Mouse (Mus musculus) heart, adult 2 months (tissue): ENCODE measurements at regions not wholly inside any gene's neighbourhood (a gene's known extent, or its start where the extent isn't known, plus 50 kb on each side); places are given as distances from the start of the nearest gene placed in this dataset.

Source experiments
- DNase-seq, 2 experiments: peaks; one replicate each; pipeline ENCODE4 v3.0.0; 2021
- H3K27ac ChIP-seq: fragments of 200-600 bp; 2 replicates; pipeline ENCODE4 v1.8.1; 2022
- H3K27me3 ChIP-seq: fragments of 200-500 bp; 2 replicates; pipeline ENCODE4 v1.6.1; 2012; ENCODE audit warnings: mild to moderate bottlenecking, low read length, inconsistent platforms, mixed read lengths; ENCODE audit not compliant: control insufficient read depth, insufficient read depth
- H3K36me3 ChIP-seq: fragments of 200-500 bp; 2 replicates; pipeline ENCODE4 v1.6.1; 2012; ENCODE audit warnings: low read length, inconsistent platforms; ENCODE audit not compliant: control insufficient read depth, insufficient read depth
- H3K4me1 ChIP-seq: fragments of 200-500 bp; 2 replicates; pipeline ENCODE4 v1.6.1; 2011; ENCODE audit warnings: low read length; ENCODE audit not compliant: control insufficient read depth, insufficient read depth
- H3K4me3 ChIP-seq: fragments of 200-600 bp; 2 replicates; pipeline ENCODE4 v1.8.1; 2022
- H3K79me2 ChIP-seq: fragments of 200-500 bp; replicated peaks from 2 replicates; pipeline ENCODE4 v1.6.1; 2012; ENCODE audit warnings: mild to moderate bottlenecking, inconsistent platforms, low read length, moderate library complexity, mixed read lengths; ENCODE audit not compliant: control insufficient read depth, insufficient read depth
- H3K9ac ChIP-seq: fragments of 200-500 bp; 2 replicates; pipeline ENCODE4 v1.6.1; 2012; ENCODE audit warnings: low read depth, mild to moderate bottlenecking, control low read depth, inconsistent platforms, low read length, mixed read lengths
- CTCF ChIP-seq: fragments of 200-600 bp; IDR thresholded peaks from 2 replicates; pipeline ENCODE4 v1.8.1; 2022; ENCODE audit warnings: antibody characterized with exemption, mild to moderate bottlenecking, moderate library complexity
- EP300 ChIP-seq: fragments of 200-500 bp; IDR thresholded peaks from 2 replicates; pipeline ENCODE4 v1.6.1; 2011; ENCODE audit warnings: low read depth, low read length, control low read depth; ENCODE audit not compliant: insufficient read depth
- POLR2A ChIP-seq: fragments of 200-500 bp; IDR thresholded peaks from 2 replicates; pipeline ENCODE4 v1.6.1; 2011; ENCODE audit warnings: mild to moderate bottlenecking, low read depth, low read length, control low read depth; ENCODE audit not compliant: insufficient read depth
- WGBS: fragments of 180-500 bp; shearing (Covaris S2); methylation state at CpG from one replicate; pipeline ENCODE4 v1.1.7; 2018; 5-methylcytosine and 5-hydroxymethylcytosine counted together
- intact Hi-C: fragments of 180-260 bp; cut with DNase I; formaldehyde crosslinking; loops from one replicate; pipeline ENCODE4 v1.15.1; 2025

GRCm38 (mm10) chr4:67141896-67142295 is 314.5 kb downstream of the Tlr4 start:
- no peaks in the 10 kb centered on the region for H3K4me1 ChIP-seq
- H3K79me2 ChIP-seq, result no peaks in the 10 kb centered on the region
- no peaks in the 10 kb centered on the region for H3K27me3 ChIP-seq
- no peak for TF ChIP-seq EP300
- no peak for TF ChIP-seq POLR2A
- no peak for TF ChIP-seq CTCF
- H3K4me3 ChIP-seq, result no peak overlapping the region
- DNase-seq, result no peak
- H3K36me3 ChIP-seq, result no peaks in the 10 kb centered on the region
- H3K9ac ChIP-seq, result no peak overlapping the region
- no peak overlapping the region for H3K27ac ChIP-seq
- 89% methylated on average over 2 of the region's 2 CpGs for WGBS
- intact Hi-C loops, result no loop called here

- 76% methylated on average over 2 of the region's 2 CpGs for whole genome bisulfite sequencing
- Histone ChIP-seq H3K36me3 (no peaks in the 10 kb centered on the region), H3K79me2 (no peaks in the 10 kb centered on the region), H3K27ac (no peak overlapping the region), H3K4me3 (no peak overlapping the region), H3K9ac (no peak overlapping the region), H3K4me1 (no peaks in the 10 kb centered on the region), H3K27me3 (no peaks in the 10 kb centered on the region)
- DNase-seq, result no peak
- no peak for TF ChIP-seq CTCF
- TF ChIP-seq EP300, result no peak
- no peak for TF ChIP-seq POLR2A
- intact Hi-C loops, result no loop called here
Measured at GRCm38 (mm10) chr4:67148521-67148920, 321.1 kb downstream of the Tlr4 start.

GRCm38 (mm10) chr4:67162673-67163072 is 335.3 kb downstream of the Tlr4 start:
- Histone ChIP-seq H3K4me3 (no peak overlapping the region), H3K27ac (no peak overlapping the region), H3K27me3 (no peaks in the 10 kb centered on the region), H3K79me2 (no peaks in the 10 kb centered on the region), H3K4me1 (no peaks in the 10 kb centered on the region), H3K9ac (no peak overlapping the region), H3K36me3 (no peaks in the 10 kb centered on the region)
- no peak for DNase-seq
- no peak for TF ChIP-seq POLR2A
- intact Hi-C loops, result no loop called here
- 71% methylated on average over 3 of the region's 3 CpGs for WGBS

GRCm38 (mm10) chr4:67167720-67168119 is 340.3 kb downstream of the Tlr4 start:
- TF ChIP-seq CTCF (no peak), EP300 (no peak), POLR2A (no peak)
- Histone ChIP-seq H3K4me1 (no peaks in the 10 kb centered on the region), H3K79me2 (no peaks in the 10 kb centered on the region), H3K36me3 (no peaks in the 10 kb centered on the region), H3K27me3 (no peaks in the 10 kb centered on the region), H3K27ac (no peak overlapping the region), H3K4me3 (no peak overlapping the region), H3K9ac (no peak overlapping the region)
- intact Hi-C loops, result no loop called here
- no peak for DNase-seq
- WGBS, result 31% methylated on average over 5 of the region's 5 CpGs

GRCm38 (mm10) chr4:67187725-67188510 is 360.5 kb downstream of the Tlr4 start:
- no peaks in the 10 kb centered on the region for H3K36me3 ChIP-seq
- WGBS, result 50% methylated on average over 2 of the region's 2 CpGs
- intact Hi-C loops, result no loop called here
- TF ChIP-seq EP300, result no peak
- TF ChIP-seq CTCF, result no peak
- no peak for TF ChIP-seq POLR2A
- H3K79me2 ChIP-seq, result no peaks in the 10 kb centered on the region
- no peaks in the 10 kb centered on the region for H3K4me1 ChIP-seq
- H3K9ac ChIP-seq, result no peak overlapping the region
- no peaks in the 10 kb centered on the region for H3K27me3 ChIP-seq
- no peak overlapping the region for H3K27ac ChIP-seq
- DNase-seq, result no peak
- no peak overlapping the region for H3K4me3 ChIP-seq

GRCm38 (mm10) chr4:67190536-67190935 is 363.2 kb downstream of the Tlr4 start:
- intact Hi-C loops, result no loop called here
- H3K4me3 ChIP-seq, result no peak overlapping the region
- H3K9ac ChIP-seq, result no peak overlapping the region
- DNase-seq, result no peak
- TF ChIP-seq EP300 (no peak), POLR2A (no peak), CTCF (no peak)
- no peaks in the 10 kb centered on the region for H3K79me2 ChIP-seq
- H3K36me3 ChIP-seq, result no peaks in the 10 kb centered on the region
- no peaks in the 10 kb centered on the region for H3K27me3 ChIP-seq
- no peak overlapping the region for H3K27ac ChIP-seq
- no peaks in the 10 kb centered on the region for H3K4me1 ChIP-seq
